Mouse (Mus musculus) kidney, postnatal 0 days (tissue): ENCODE measurements around the gene Stk10. TPM values are rescaled to one million over a fixed set of nuclear protein-coding genes. Genes with fewer than 3 reads are reported as not detected.

Experiments used
- ATAC-seq: fragments of 200-750 bp; cut with Nextera tagmentation; replicated peaks from 2 replicates; pipeline ENCODE4 v1.8.0; 2017; ENCODE audit warnings: low read depth, moderate number of reproducible peaks, moderate TSS enrichment, moderate library complexity; ENCODE audit not compliant: low FRiP score
- DNase-seq: peaks from one replicate; pipeline ENCODE4 v3.0.0-alpha.2; 2016; ENCODE audit warnings: low spot score
- H3K27ac ChIP-seq: fragments of 300-500 bp; sonication (generic); 2 replicates; pipeline ENCODE4 v1.5.1; 2014; ENCODE audit warnings: mild to moderate bottlenecking
- H3K27me3 ChIP-seq: fragments of 300-500 bp; sonication (generic); 2 replicates; pipeline ENCODE4 v1.6.1; 2014; ENCODE audit warnings: low read length, mixed read lengths; ENCODE audit not compliant: insufficient read depth
- H3K36me3 ChIP-seq: fragments of 300-500 bp; sonication (generic); 2 replicates; pipeline ENCODE4 v1.6.1; 2014; ENCODE audit warnings: low read length, mixed read lengths; ENCODE audit not compliant: insufficient read depth
- H3K4me1 ChIP-seq: fragments of 300-500 bp; sonication (generic); replicated peaks from 2 replicates; pipeline ENCODE4 v1.6.1; 2014; ENCODE audit warnings: antibody characterized with exemption, low read length, mixed read lengths; ENCODE audit not compliant: insufficient read depth
- H3K4me2 ChIP-seq: fragments of 300-500 bp; sonication (generic); 2 replicates; pipeline ENCODE4 v1.6.1; 2014; ENCODE audit warnings: mild to moderate bottlenecking, low read length, moderate library complexity, mixed read lengths
- H3K4me3 ChIP-seq: fragments of 300-500 bp; sonication (generic); replicated peaks from 2 replicates; pipeline ENCODE4 v1.5.1; 2014; ENCODE audit warnings: low read depth, low read length
- H3K9ac ChIP-seq: fragments of 300-500 bp; sonication (generic); 2 replicates; pipeline ENCODE4 v1.6.1; 2014; ENCODE audit warnings: low read depth, low read length
- H3K9me3 ChIP-seq: fragments of 300-500 bp; sonication (generic); replicated peaks from 2 replicates; pipeline ENCODE4 v1.6.1; 2016; ENCODE audit warnings: low read length, inconsistent platforms, mixed read lengths
- CTCF ChIP-seq: IDR thresholded peaks from 2 replicates; pipeline ENCODE4 v1.5.1; 2016; ENCODE audit warnings: antibody characterized with exemption, low read depth, mild to moderate bottlenecking, moderate library complexity
- WGBS: fragments of 180-500 bp; shearing (Covaris S2); extraction: QIAGEN DNeasy Blood & Tissue Kit; methylation state at CpG from one replicate; pipeline ENCODE4 v1.1.7; 2014; 5-methylcytosine and 5-hydroxymethylcytosine counted together
- polyA plus RNA-seq: library from polyadenylated mRNA; unstranded; fragments of >200 nt; fragmentation: Nextera tagmentation; extraction: Ambion mirVana; gene quantifications from 2 replicates; pipeline ENCODE4 v1.2.1, GENCODE M21; 2015

Stk10 gene
- polyA plus RNA-seq, 1 experiment from 2014 or later: 2.4 TPM

DNA sequence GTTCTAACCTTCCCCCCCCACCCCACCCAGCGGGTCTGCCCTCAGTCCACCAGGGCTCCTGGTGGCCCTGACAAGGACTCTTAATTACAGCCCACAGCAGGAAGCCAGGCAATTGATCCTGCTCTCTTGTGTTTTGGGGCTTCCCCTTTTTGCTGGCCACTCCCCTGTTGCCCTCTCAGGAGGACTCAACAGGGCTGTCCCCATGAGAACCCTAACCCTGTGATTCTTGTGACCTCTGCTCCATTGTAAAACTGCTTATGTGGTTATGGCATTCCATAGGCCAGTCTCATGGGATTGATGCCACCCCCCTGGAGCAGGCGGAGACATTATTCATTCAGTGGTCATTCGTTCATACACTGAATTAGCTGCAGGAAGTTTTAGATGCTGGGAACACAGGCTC is 30.6 kb downstream of the Stk10 start:
- H3K4me1 ChIP-seq: peaks cover 6% of the 10 kb centered on the region; the same call in 1 of the 2 replicates
- no peak overlapping the region for H3K4me3 ChIP-seq
- H3K27me3 ChIP-seq: no peaks in the 10 kb centered on the region
- no peak overlapping the region for H3K9ac ChIP-seq
- 54% methylated on average over 3 of the region's 3 CpGs for WGBS
- DNase-seq: no peak
- no peak for TF ChIP-seq CTCF
- H3K27ac ChIP-seq: no peak overlapping the region
- no peaks in the 10 kb centered on the region for H3K9me3 ChIP-seq
- no peaks in the 10 kb centered on the region for H3K36me3 ChIP-seq
- no peak for ATAC-seq
- H3K4me2 ChIP-seq: no peak overlapping the region

DNA sequence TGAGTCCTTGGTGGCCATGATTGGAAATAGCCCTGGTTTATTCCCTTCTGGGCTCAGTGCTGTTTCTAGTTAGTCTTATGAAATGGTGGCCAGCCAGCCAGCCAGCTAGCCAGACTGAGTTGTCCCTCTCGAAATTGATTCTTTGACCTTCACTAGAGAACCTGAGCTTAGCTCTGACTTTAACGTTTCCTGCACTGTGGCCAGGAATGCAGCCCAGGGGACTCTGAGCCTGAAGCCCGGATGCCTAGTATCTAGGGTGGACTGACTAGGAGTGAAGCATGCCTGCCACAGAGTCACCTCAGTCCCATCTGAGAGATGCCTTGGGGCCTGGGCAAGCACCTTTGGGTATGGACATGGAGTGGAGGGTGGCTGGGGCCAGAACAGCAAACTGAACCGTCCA is 31.5 kb downstream of the Stk10 start:
- no peak overlapping the region for H3K4me3 ChIP-seq
- no peaks in the 10 kb centered on the region for H3K27me3 ChIP-seq
- 39% methylated on average over 4 of the region's 4 CpGs for WGBS
- no peak for TF ChIP-seq CTCF
- DNase-seq: no peak
- peaks cover 6% of the 10 kb centered on the region; the same call in 1 of the 2 replicates for H3K4me1 ChIP-seq
- H3K36me3 ChIP-seq: no peaks in the 10 kb centered on the region
- H3K9me3 ChIP-seq: no peaks in the 10 kb centered on the region
- no peak overlapping the region for H3K27ac ChIP-seq
- no peak overlapping the region for H3K4me2 ChIP-seq
- no peak for ATAC-seq
- no peak overlapping the region for H3K9ac ChIP-seq

DNA sequence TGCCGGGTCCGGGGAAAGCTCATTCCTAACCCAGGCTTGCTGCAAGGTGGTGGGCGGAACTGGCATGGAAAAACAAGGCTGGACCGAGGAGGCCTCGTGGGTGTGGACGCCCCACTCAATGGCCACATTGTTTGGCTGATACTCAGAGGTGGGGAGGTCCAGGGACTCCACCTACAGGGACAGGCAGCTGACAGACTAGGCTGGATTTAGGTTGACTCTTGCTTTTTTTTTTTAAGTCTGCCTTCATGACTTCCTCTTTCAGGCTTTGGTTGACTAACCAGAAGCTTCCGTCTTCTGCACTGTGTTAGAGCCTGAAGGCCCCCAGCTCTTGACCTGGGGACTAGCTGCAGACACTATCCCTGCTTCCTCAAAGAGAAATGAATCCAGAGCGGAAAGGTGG is 32.0 kb downstream of the Stk10 start:
- Histone ChIP-seq H3K4me3 (no peak overlapping the region), H3K4me1 (peaks cover 6% of the 10 kb centered on the region; the same call in 1 of the 2 replicates), H3K4me2 (no peak overlapping the region), H3K27me3 (no peaks in the 10 kb centered on the region), H3K36me3 (no peaks in the 10 kb centered on the region), H3K9me3 (no peaks in the 10 kb centered on the region), H3K27ac (no peak overlapping the region), H3K9ac (no peak overlapping the region)
- no peak for DNase-seq
- ATAC-seq: no peak
- WGBS: 40% methylated on average over 8 of the region's 8 CpGs
- TF ChIP-seq CTCF: no peak

DNA sequence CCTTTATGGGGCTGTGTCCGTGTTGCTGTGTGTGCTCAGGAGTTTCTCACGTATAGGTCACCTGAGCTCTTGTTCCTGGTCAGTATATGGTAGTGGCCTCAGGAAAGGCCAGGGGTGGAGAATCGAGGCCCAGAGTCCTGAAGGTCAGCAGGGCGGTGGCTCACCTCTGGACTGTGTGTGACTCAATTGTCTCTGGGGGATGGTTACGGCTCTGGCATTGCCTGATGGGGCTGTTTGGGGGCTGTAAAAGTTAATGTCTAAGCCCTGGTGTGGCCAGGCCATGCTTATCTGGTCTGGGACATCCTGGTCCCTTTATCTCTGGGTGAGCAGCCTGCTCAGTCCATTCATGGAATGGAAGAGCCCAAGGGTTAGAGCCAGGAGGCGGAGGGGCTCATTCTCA is 33.1 kb downstream of the Stk10 start:
- ATAC-seq (no peak), DNase-seq (no peak)
- H3K4me1 ChIP-seq: peaks cover 6% of the 10 kb centered on the region; the same call in 1 of the 2 replicates
- H3K27me3 ChIP-seq: no peaks in the 10 kb centered on the region
- no peaks in the 10 kb centered on the region for H3K36me3 ChIP-seq
- no peak overlapping the region for H3K27ac ChIP-seq
- H3K9ac ChIP-seq: no peak overlapping the region
- no peak overlapping the region for H3K4me2 ChIP-seq
- WGBS: 82% methylated on average over 6 of the region's 6 CpGs
- no peaks in the 10 kb centered on the region for H3K9me3 ChIP-seq
- no peak for TF ChIP-seq CTCF
- no peak overlapping the region for H3K4me3 ChIP-seq

DNA sequence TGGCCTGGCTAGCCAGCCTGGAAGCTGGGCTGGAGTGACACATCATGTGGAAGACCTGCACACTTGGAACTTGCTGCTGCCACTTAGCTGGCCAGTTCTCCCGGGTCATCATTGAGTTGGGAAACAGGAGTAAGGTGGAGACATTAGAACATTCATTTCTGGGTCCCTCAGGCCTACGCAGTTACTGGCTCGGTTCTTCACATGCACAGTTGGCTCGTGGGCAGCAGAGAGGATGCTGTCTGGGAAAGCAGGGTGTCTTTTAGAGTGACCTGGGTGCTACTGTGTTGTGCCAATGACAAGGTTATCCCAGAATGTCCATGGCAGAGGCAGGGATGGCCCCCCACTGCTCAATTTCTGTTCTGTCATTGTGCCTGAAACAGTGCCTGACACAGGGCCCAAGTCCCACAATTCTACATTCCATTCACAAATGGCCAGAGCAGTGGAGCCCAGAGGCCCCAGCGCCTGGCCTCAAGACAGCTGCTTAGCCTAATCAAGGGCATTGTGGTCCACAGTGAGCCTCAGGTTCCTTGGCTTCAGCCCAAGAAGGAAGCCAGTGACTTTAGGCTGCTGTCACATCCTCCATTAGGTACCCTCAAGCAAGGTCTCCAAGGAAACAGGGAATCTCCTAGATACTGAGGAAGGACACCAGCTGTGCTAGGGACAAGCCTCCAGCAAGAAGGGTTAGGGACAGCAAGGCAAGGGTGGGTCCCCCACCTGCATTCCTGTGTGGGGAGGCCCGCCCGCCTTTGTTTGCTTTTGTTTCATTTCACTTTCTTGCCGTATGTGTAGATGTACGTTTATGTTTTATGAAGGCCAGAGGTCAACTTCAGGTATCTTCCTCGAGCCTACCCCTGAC is 34.1 kb downstream of the Stk10 start:
- Histone ChIP-seq H3K27me3 (no peaks in the 10 kb centered on the region), H3K4me1 (no peaks in the 10 kb centered on the region; the same call in 1 of the 2 replicates), H3K4me2 (no peak overlapping the region), H3K9ac (no peak overlapping the region), H3K4me3 (no peak overlapping the region), H3K9me3 (no peaks in the 10 kb centered on the region), H3K36me3 (no peaks in the 10 kb centered on the region), H3K27ac (no peak overlapping the region)
- WGBS: 84% methylated on average over 10 of the region's 10 CpGs
- no peak for DNase-seq
- no peak for ATAC-seq
- TF ChIP-seq CTCF: no peak

DNA sequence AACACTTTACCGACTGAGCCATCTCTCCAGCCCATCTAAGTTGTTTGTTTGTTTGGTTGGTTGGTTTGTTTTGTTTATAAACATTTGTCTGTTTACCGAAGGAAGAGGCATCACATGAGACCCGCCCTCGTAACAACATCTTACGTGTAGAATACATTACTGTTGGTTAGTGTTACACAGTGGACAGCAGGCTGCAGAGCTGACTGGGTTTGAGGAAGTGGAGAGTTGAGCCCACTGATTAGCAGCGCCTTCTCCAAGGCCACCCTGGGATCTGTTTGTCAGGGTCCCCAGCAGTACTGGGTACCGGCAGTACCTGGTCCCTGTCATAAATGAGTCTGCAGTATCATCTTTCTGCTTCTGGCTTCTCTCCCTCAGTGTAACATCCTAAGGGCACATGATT is 35.0 kb downstream of the Stk10 start:
- Histone ChIP-seq H3K36me3 (no peaks in the 10 kb centered on the region), H3K4me2 (no peak overlapping the region), H3K4me1 (no peaks in the 10 kb centered on the region; the same call in 1 of the 2 replicates), H3K27me3 (no peaks in the 10 kb centered on the region), H3K9me3 (no peaks in the 10 kb centered on the region), H3K27ac (no peak overlapping the region), H3K9ac (no peak overlapping the region), H3K4me3 (no peak overlapping the region)
- no peak for TF ChIP-seq CTCF
- WGBS: 74% methylated on average over 7 of the region's 7 CpGs
- ATAC-seq: no peak
- no peak for DNase-seq
